Mouse (Mus musculus) B cell, adult 2 months (primary cell): ENCODE measurements around the gene Mbnl1.
A peak's percentile ranks its signal among the peaks of the same experiment; 100 is the strongest.
"Not testable (repeated sequence)": the region's sequence is repeated elsewhere in the genome, so short reads cannot be mapped to it uniquely, and the experiment has no call there.

Source experiments
- DNase-seq, 2 experiments: peaks; one replicate each; pipeline ENCODE4 v3.0.0; 2022

Mbnl1 gene

DNA sequence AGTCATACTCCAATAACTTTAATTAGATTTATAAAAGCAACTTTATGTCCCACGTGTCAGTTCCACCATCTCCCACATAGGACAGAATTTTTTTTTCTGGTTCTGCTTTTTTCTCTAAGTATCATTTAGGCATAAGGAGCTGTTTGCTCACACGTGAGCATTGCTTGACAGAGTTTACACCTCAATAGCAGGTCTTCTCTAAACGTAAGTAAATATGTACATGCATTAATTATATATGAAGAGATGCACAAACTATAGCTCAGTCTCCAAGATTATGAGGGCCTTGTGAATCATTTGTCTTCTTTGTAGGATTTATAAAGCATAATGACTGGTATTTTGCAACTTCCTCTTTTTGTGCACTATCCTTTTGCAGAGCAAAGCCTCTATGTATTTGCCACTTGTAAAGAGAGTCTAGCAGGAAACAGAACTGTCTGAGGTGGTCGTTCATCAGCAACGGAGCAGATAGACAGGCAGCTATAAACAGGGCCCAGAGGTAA lies at the start of gene Mbnl1:
Gene Mbnl1, plus strand, starts transcription at position 150 of the 497 bp plus-strand sequence.
- peak; percentile 61 to 68 for DNase-seq

- no peak for DNase-seq
These were observed 48.5 kb upstream of the Mbnl1 start for GRCm38 (mm10) chr3:60424148-60424547.

DNA sequence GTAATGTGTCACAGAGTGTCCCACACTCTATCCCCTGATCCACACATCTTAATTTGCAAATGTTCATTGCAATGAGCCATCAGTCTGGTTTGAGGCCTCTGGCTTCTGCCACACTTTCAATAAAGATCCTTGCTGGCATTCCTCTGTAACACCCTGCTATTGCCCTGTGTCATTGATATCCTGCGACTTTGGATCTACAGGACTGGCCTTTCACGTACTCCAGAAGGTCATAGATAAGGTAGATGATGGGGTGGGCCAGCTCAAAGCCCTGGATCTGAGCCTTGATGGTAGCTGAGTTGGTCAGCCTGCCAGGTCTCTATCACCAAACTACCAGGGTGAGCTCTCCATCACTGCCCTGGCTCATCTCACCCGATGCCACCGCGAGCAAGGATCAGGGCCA lies 43.6 kb upstream of the Mbnl1 start:
- no peak for DNase-seq

DNA sequence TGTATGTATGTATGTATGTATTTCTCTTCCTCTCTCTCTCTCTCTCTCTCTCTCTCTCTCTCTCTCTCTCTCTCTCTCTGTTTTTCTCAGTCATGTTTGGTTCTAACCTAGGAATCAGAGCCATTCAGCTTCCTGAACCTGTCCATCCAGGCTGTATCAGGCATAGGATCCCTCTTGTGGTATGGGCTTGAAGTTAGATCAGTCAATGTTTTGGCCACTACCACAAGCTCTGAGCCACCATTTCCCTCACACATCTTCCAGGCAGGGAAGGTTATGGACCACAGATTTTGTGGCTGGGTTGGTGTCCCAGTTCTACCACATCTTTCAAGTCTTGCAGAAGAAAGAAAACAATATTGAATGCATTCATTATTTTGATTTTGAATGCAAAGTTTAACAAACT lies 35.4 kb upstream of the Mbnl1 start:
- no peak for DNase-seq

DNA sequence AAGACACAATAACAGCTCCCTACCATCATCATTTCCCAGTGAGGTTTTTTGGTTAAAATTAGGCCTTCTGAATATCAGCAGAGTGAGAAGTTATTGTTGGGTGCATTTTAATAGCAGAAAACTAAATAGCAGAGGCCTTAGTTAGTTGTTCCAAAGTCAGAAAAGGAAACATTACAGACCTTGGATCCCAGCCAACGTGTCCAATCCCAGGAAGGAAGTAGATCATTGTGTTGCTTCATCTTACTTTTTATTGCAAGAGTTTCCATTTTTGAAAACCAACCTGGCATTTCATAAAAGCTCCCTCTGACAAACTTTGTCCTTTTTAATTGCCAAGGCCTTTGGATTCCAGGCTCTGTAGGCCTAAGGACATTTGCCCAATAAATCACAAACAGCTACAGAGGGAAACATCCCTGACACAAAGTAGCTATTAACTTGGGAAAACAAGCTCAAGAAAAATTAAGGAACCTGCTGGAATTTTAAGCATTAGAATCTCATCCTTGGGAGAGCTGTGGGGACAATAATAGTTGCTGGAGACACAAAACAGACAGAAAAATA lies 34.9 kb upstream of the Mbnl1 start:
- DNase-seq: no peak

DNA sequence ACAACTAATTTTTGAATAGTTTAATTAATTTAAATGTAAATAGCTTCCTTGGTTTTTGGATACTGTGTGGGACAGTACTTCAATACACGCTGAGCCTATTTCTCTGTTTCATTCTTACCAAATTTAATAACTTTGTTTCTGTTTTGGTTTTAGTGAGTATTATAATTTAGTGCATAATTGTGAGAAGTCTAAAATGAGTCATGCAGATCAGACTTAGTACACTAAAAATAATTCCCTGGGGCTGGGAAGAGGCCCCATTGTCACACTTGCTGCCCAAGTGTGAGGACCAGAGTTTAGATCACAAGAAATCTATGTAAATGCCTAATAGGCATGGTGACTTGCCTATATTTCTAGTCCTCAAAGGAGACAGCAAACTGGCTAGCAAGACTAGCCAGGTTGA lies 33.9 kb upstream of the Mbnl1 start:
- DNase-seq: no peak

DNA sequence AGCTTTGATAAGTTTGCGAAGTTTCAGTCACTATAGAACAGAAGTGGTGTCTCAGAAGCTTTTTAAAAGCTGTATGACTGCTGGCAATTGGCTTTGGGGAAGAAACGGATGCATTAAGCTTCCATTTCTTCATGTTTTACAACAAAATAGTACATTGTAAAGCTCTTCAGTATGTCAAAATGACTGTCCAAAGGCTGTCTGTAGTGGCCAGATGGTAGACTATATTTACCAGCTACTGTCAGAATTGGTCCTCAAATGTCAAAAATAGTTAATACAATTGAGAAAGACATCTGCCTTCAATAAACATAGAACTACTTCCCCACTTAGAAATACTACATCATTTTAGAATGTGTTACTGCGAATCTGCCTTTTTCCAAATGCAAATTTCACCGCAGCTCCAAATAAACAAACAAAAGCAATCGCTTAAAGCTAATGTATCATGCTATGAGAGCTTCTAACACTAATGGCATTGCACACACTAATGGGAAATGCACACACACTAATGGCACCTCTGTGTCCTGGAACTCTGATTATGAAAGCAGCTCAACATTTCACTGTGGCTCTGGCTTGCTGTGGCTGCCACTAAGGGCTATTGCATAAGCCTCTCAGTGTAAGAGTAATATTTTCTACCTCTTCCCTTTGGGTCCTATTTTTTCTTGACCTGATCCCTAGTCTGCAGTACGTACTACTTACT lies 10.7 kb upstream of the Mbnl1 start:
- no peak for DNase-seq

DNA sequence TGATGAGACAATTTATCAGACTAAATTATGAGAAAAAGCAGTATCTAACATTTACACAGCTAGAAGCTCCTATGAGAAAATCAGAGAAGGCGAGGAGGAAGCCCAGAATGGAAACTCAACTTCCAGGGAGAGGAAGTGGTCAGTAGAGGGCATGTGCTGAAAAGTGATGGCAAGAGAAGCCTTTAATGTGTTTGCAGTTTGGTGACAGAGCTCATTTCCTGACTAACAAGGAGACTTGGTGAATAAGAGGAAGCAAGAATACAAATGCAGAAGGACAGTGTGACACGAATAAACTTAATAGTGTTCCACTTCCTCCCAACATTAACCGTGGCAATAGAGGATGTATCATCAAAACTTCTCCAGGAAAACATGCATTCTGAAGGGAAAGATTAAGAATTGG lies 4.0 kb upstream of the Mbnl1 start:
- not testable (repeated sequence) for DNase-seq

- peak; percentile 68 for DNase-seq
These were observed 3.3 kb upstream of the Mbnl1 start for GRCm38 (mm10) chr3:60469170-60469805.

- DNase-seq: peak; percentile 19 to 24
These were observed 484 bp upstream of the Mbnl1 start for GRCm38 (mm10) chr3:60472011-60472680.

- peak; percentile 45 to 47 for DNase-seq
These were observed 1.4 kb downstream of the Mbnl1 start for GRCm38 (mm10) chr3:60473861-60474653.

DNA sequence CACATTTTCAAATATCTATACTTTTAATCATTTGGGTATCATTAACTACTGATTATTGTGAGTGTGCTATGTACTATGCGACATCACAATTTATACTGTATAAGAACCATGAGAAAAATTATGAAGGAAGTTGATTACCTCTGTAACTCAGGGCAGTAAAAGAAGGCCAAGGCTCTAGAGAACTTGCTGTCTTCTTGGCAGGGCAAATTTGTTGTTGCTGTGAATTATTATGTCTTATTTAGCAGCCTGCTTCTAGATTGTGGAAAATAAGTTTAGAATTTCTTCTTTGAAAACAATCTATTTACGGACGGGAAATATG lies 2.0 kb downstream of the Mbnl1 start:
- DNase-seq: no peak

GRCm38 (mm10) chr3:60475055-60475454 lies 2.4 kb downstream of the Mbnl1 start:
- peak in 1 of 2 experiments; percentile 30 for DNase-seq

GRCm38 (mm10) chr3:60476751-60477255 lies 4.2 kb downstream of the Mbnl1 start:
- no peak for DNase-seq

DNA sequence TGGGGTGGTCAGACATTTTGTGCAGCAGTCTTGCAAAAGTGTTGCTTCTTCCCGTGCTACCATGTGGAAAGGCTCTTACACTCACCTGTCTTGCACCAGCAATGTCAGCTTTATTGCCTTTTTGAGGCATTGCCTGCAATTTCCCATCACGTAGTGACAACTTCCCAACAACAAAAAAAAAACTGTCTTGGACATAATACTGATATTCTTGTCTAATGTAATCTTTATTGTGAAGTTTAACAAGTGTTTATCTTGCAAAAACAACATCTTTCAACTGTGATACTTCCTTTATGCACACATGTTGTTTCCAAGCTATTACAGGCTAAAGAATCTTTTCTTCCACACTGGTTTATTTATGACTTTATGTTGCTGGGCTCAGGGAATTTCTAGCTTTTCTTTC lies 5.8 kb downstream of the Mbnl1 start:
- no peak for DNase-seq

DNA sequence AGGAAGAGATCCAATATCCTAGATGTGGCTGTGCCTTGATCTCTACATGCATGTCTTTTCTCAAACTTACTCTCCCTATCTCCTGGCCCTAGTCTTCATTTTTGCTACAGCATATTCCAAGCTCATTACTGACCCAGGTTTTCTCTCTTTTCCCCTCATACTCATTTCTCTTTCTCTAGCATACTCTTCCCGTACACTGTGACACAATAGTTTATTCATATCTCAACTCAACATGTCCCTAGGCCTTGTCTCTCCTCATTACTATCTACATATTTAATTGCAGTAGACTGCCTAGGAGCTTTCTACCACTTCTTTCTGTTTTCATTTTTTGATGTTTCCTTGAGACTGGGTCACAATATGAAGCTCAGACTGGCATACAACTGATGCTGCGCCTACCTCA lies 8.1 kb downstream of the Mbnl1 start:
- no peak for DNase-seq

- peak; percentile 58 to 63 for DNase-seq
These were observed 9.2 kb downstream of the Mbnl1 start for GRCm38 (mm10) chr3:60481740-60482399.

GRCm38 (mm10) chr3:60483305-60483704 lies 10.7 kb downstream of the Mbnl1 start:
- no peak for DNase-seq

GRCm38 (mm10) chr3:60485987-60486712 lies 13.5 kb downstream of the Mbnl1 start:
- peak in 1 of 2 experiments; percentile 50 for DNase-seq

DNA sequence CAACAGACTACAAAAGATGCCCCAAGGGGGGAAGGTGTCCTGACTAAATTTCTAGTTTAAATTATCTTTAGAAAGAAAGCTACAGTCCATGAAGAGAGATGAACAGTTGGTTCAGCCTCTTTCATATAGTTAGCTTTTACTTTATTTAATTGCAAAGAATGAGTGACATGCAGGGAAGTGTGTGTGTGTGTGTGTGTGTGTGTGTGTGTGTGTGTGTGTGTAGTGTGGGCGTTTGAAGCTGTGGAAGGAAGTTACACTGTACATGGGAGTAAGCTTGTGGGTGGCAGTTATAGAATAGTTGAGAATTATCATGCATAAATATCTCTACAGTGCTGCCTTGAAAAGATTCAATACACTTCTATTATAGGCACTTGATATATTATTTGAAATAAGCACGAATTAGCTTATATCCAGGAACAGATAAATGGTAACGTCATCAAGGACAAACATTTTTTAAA lies 14.1 kb downstream of the Mbnl1 start:
- DNase-seq: no peak

GRCm38 (mm10) chr3:60489509-60489908 lies 16.9 kb downstream of the Mbnl1 start:
- no peak for DNase-seq
